Mouse (Mus musculus) 3T3-L1 (cell line): ENCODE measurements around the gene Vmn2r54.
"Not testable (repeated sequence)": the region's sequence is repeated elsewhere in the genome, so short reads cannot be mapped to it uniquely, and the experiment has no call there.

Experiments
- DNase-seq: peaks from one replicate; pipeline ENCODE4 v3.0.0-alpha.2; 2015; ENCODE audit warnings: low read depth, low spot score

Gene Vmn2r54

DNA sequence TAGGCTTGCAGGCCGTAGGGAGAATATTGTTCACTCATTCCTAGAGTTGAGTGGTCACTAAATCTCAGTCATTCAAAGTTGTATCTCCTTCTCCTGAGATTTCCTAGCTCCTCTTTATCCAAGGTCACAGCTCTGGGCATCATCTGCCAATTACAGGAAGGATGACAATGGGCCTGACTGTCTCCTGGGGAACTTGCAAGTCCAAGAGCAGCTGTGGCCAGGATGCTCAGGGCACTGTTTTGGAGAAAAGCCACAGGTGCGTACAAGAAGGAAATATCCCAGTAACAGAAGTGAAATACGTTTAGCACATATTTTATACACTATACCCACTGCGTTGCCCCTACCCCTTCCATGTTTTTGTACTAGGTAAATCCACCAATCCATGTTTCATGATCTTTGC lies at the start of gene Vmn2r54:
Gene Vmn2r54 (minus strand): TSS at position 101 of the 400 bp plus-strand sequence.
- DNase-seq = not testable (repeated sequence)

DNA sequence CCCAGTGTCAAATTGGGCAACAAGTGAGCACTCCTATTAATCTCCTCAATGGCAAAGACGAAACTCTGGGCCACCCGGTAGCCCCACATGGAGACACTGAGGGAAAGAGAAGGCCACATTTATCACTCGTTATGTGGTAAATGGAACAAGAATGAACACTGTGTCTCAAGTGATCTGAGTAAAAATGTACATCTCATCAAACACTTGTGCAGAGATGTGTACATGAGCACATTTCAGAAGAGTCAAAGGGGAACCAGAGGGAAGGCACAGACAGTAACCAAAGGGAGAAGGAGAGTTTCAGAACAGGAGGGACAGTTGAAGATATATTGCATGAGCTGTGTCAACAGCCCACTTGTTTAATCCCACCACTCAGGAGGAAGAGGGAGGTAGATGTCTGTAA lies 44.8 kb upstream of the Vmn2r54 start, which contains the start of gene Vmn2r55:
Gene Vmn2r55 (minus strand): TSS at position 101 of the 400 bp plus-strand sequence.
- DNase-seq = not testable (repeated sequence)

DNA sequence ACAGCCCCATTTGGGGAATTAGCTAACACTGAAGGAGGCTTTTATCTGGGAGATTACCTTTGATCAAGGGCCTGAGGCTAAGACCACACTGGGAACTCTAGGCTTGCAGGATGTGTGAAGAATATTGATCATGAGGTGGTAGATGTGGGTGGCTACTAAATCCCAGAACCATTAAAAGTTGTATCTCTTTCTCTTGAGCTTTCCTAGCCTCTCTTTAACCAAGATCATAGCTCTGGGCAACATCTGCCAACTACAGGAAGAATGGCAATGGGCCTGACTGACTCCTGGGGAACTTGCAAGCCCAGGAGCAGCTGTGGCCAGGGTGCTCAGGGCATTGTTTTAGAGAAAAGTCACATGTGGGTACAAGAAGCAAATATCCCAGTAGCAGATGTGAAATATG lies 31.4 kb downstream of the Vmn2r54 start, which contains the start of gene Vmn2r53:
Gene Vmn2r53 (minus strand): TSS at position 101 of the 400 bp plus-strand sequence.
- no peak for DNase-seq
